Mouse (Mus musculus): ENCODE results near the gene Atf4.
A peak's percentile ranks its signal among the peaks of the same experiment; 100 is the strongest.

The Atf4 gene

GRCm38 (mm10) chr15:80254847-80255645, at the start of gene Atf4:
Gene Atf4 (plus strand): TSS chr15:80255184.
- peak; percentile 99 for DNase-seq

- DNase-seq, result no peak
Observed at GRCm38 (mm10) chr15:80206057-80206565, 48.9 kb upstream of the Atf4 start.

- DNase-seq, result no peak
Observed at GRCm38 (mm10) chr15:80208446-80208845, 46.5 kb upstream of the Atf4 start.

GRCm38 (mm10) chr15:80213688-80214087, 41.3 kb upstream of the Atf4 start:
- no peak for DNase-seq

- no peak for DNase-seq
Observed at GRCm38 (mm10) chr15:80215716-80216479, 39.1 kb upstream of the Atf4 start.

GRCm38 (mm10) chr15:80216480-80216820, 38.5 kb upstream of the Atf4 start:
- no peak for DNase-seq

- DNase-seq, result no peak
Observed at GRCm38 (mm10) chr15:80217476-80217875, 37.5 kb upstream of the Atf4 start.

- DNase-seq, result no peak
Observed at GRCm38 (mm10) chr15:80219211-80219610, 35.8 kb upstream of the Atf4 start.

GRCm38 (mm10) chr15:80219705-80220657, 35.0 kb upstream of the Atf4 start:
- DNase-seq, result no peak

- DNase-seq, result no peak
Observed at GRCm38 (mm10) chr15:80221031-80221430, 34.0 kb upstream of the Atf4 start.

GRCm38 (mm10) chr15:80223751-80224150, 31.2 kb upstream of the Atf4 start:
- no peak for DNase-seq

- DNase-seq, result peak; percentile 79
Observed at GRCm38 (mm10) chr15:80225208-80225607, 29.8 kb upstream of the Atf4 start.

GRCm38 (mm10) chr15:80225796-80226195, 29.2 kb upstream of the Atf4 start:
- DNase-seq, result peak; percentile 54

GRCm38 (mm10) chr15:80228071-80228800, 26.7 kb upstream of the Atf4 start:
- DNase-seq, result no peak

GRCm38 (mm10) chr15:80232331-80232730, 22.7 kb upstream of the Atf4 start:
- DNase-seq, result no peak

GRCm38 (mm10) chr15:80233053-80233452, 21.9 kb upstream of the Atf4 start:
- no peak for DNase-seq

- peak; percentile 98 for DNase-seq
Observed at GRCm38 (mm10) chr15:80233733-80234509, 21.1 kb upstream of the Atf4 start, which contains the start of gene Mief1. Gene Mief1 (plus strand): TSS chr15:80234018.

- no peak for DNase-seq
Observed at GRCm38 (mm10) chr15:80235535-80235934, 19.4 kb upstream of the Atf4 start, which contains the start of gene AC140267.1. Gene AC140267.1 (plus strand): TSS chr15:80235835.

- no peak for DNase-seq
Observed at GRCm38 (mm10) chr15:80248135-80248534, 6.8 kb upstream of the Atf4 start.

GRCm38 (mm10) chr15:80248596-80248995, 6.4 kb upstream of the Atf4 start:
- no peak for DNase-seq

GRCm38 (mm10) chr15:80249672-80250071, 5.3 kb upstream of the Atf4 start:
- DNase-seq, result no peak

All from cerebellum, adult 8-10 months (tissue).